Mouse (Mus musculus) gastrocnemius, postnatal 4 days (tissue): Measurements from ENCODE around the gene Zfp750. TPM values are rescaled to one million over a fixed set of nuclear protein-coding genes. Genes with fewer than 3 reads are reported as not detected.

Source experiments
- DNase-seq, 2 experiments: peaks; one replicate each; pipeline ENCODE4 v3.0.0; 2021 to 2022; ENCODE audit warnings: low spot score in 2 of 2, mixed read lengths in 2 of 2
- total RNA-seq, 2 experiments: library from RNA; stranded (reverse); gene quantifications; 2 replicates each; pipeline ENCODE4 v1.2.3; 2021

Zfp750 gene
- total RNA-seq, 2 experiments from 2014 or later, result 0.16 TPM; not detected in 1

- DNase-seq, result no peak
Measured at GRCm38 (mm10) chr11:121543287-121543856, 24.2 kb upstream of the Zfp750 start.

- DNase-seq, result no peak
Measured at GRCm38 (mm10) chr11:121542471-121542870, 23.3 kb upstream of the Zfp750 start.

GRCm38 (mm10) chr11:121536528-121536927, 17.4 kb upstream of the Zfp750 start:
- DNase-seq, result no peak

GRCm38 (mm10) chr11:121529747-121530146, 10.6 kb upstream of the Zfp750 start:
- DNase-seq, result no peak

- no peak for DNase-seq
Measured at GRCm38 (mm10) chr11:121524191-121524590, 5.1 kb upstream of the Zfp750 start.

GRCm38 (mm10) chr11:121522156-121522762, 3.1 kb upstream of the Zfp750 start:
- DNase-seq, result no peak

- DNase-seq, result no peak
Measured at GRCm38 (mm10) chr11:121520761-121521160, 1.6 kb upstream of the Zfp750 start.

- no peak for DNase-seq
Measured at GRCm38 (mm10) chr11:121519703-121520102, 570 bp upstream of the Zfp750 start.

- DNase-seq, result no peak
Measured at GRCm38 (mm10) chr11:121517687-121518465, 1.3 kb downstream of the Zfp750 start.

GRCm38 (mm10) chr11:121516906-121517305, 2.2 kb downstream of the Zfp750 start:
- no peak for DNase-seq

GRCm38 (mm10) chr11:121515996-121516395, 3.1 kb downstream of the Zfp750 start:
- no peak for DNase-seq

GRCm38 (mm10) chr11:121512896-121513572, 6.1 kb downstream of the Zfp750 start:
- DNase-seq, result no peak

GRCm38 (mm10) chr11:121510512-121511246, 8.5 kb downstream of the Zfp750 start:
- DNase-seq, result no peak

GRCm38 (mm10) chr11:121508478-121508877, 10.7 kb downstream of the Zfp750 start:
- DNase-seq, result no peak

- DNase-seq, result no peak
Measured at GRCm38 (mm10) chr11:121502000-121502860, 16.9 kb downstream of the Zfp750 start.

- no peak for DNase-seq
Measured at GRCm38 (mm10) chr11:121501525-121501924, 17.6 kb downstream of the Zfp750 start.

- DNase-seq, result no peak
Measured at GRCm38 (mm10) chr11:121500595-121500994, 18.5 kb downstream of the Zfp750 start.

GRCm38 (mm10) chr11:121490651-121491050, 28.5 kb downstream of the Zfp750 start:
- DNase-seq, result no peak

- no peak for DNase-seq
Measured at GRCm38 (mm10) chr11:121485882-121486281, 33.3 kb downstream of the Zfp750 start.

- no peak for DNase-seq
Measured at GRCm38 (mm10) chr11:121481129-121481528, 38.0 kb downstream of the Zfp750 start.
